Mouse (Mus musculus): ENCODE data around the gene Htra3.

DNA sequence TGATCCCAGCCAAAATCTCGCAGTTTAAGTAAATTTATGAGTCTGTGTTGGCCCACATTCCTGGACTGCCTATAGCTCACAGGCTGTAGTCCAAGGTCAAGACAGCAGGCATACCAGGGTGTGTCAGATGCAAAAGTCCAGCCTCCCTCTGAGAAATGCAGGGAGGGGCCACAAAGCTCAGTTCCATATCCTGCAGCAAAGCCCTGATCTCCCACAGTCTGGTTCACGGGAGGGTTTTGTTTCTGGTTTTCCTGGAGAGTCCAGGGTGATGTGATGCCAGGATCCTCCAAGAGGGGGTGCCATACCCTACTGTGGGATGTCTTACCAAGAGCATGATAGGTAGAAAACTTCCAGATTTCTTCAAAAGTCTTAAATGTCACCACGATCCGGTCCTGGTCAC, 38.4 kb upstream of the Htra3 start:
- TF ChIP-seq CTCF (IDR thresholded peaks at IDR 0.05) (peak; percentile 74), EP300 (IDR thresholded peaks at IDR 0.05) (no peak)

All from lung, postnatal 0 days (tissue).